Mouse (Mus musculus) erythroblast, adult 5-6 weeks (primary cell): ENCODE data around the gene Cyp2c39. TPM values are rescaled to one million over a fixed set of nuclear protein-coding genes. Genes with fewer than 3 reads are reported as not detected.
"Not testable (repeated sequence)": the region's sequence is repeated elsewhere in the genome, so short reads cannot be mapped to it uniquely, and the experiment has no call there.

Source experiments
- ATAC-seq: replicated peaks from 2 replicates; pipeline ENCODE4 v1.8.0; 2016; ENCODE audit warnings: moderate number of reproducible peaks, mild to moderate bottlenecking, moderate TSS enrichment, inconsistent platforms; ENCODE audit not compliant: poor library complexity, low FRiP score, severe bottlenecking
- total RNA-seq, 2 experiments: library from RNA; stranded (forward) in 1 of 2; stranded (reverse) in 1 of 2; fragments of 150-400 nt in 1 of 2; fragments of 200-764, 138-1000 nt in 1 of 2; gene quantifications; 2 replicates each; pipeline versions ENCODE4 v1.2.3 to v1.2.4; 2015 to 2017; ENCODE audit warnings: low replicate concordance in 2 of 2

The Cyp2c39 gene
- total RNA-seq (2015; ENCODE audit: low replicate concordance) (not detected in 2 replicates), total RNA-seq (2017; ENCODE audit: low replicate concordance) (not detected in 2 replicates)

DNA sequence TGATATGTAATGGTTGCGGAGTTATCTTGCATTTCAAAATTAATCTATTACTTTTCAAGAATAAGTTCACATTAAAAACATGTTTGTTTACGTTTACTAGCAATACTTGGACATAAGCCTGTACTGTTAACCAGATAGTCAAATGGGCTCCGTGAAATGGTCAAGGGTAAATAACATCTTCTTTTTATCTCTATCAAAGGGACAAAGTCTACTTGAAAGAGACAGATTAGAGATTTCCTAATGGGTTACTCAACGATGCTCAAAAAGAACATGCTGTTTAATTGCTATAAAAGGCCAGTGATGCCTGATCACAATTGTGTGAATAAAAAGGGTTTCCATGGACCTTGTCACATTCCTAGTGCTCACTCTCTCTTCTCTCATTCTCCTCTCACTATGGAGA is at the start of gene Cyp2c39:
Gene Cyp2c39, plus strand, starts transcription at position 329 of the 400 bp plus-strand sequence.
- no peak for ATAC-seq

DNA sequence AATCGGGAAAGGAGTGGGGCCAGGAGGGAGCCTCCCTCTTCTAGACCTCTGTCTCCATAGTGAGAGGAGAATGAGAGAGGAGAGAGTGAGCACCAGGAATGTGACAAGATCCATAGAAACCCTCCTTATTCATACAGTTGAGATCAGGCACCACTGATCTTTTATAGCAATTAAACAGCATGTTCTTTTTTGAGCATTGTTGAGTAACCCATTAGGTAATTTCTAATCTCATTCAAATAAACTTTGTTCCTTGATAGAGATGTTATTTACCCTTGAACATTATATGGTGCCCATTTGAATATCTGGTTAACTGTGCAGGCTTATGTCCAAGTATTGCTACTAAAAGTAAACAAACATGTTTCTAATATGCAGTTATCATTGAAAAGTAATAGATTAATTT is 47.7 kb upstream of the Cyp2c39 start, which contains the start of gene Cyp2c38:
Gene Cyp2c38, minus strand, starts transcription at position 135 of the 400 bp plus-strand sequence.
- ATAC-seq, result no peak

GRCm38 (mm10) chr19:39463923-39464322 is 46.7 kb upstream of the Cyp2c39 start:
- ATAC-seq, result no peak

DNA sequence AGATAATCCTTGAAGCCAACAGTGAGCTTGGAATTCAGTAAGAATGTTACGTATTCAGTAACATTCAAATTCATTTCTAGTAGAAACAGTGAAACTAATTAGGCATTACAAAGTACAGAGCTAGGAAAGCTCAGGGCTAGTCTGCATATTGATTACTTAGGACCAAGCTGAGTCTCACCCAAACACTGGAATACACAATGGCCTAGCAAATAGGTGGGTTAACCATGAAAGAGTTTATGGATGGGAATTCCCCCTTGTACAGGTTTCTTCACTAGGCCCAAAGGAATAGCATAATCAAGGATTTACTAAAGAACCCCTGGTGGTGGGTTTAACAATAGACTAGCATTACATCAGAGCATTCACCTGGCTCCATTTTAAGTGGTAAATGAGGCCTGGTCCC is 26.7 kb upstream of the Cyp2c39 start:
- ATAC-seq, result not testable (repeated sequence)

DNA sequence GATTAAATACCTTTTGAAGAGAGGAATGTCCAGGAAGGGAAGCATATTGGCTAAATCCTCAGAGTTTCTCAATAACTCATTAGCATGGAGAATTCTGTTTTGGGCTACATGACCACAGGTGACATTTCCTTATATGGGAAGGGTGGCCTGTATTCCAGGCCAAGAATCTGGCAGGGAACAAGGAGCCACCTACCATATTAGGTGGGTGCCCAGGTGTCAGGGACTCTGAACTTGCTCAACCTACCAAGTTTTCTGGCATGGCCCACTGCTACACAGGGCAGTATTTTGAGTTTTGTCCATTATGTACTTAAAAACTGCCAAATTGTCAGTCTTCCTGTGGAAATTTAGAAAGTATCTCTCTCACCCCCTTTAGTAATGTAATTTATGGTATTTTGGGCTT is 4.3 kb upstream of the Cyp2c39 start:
- ATAC-seq, result no peak

DNA sequence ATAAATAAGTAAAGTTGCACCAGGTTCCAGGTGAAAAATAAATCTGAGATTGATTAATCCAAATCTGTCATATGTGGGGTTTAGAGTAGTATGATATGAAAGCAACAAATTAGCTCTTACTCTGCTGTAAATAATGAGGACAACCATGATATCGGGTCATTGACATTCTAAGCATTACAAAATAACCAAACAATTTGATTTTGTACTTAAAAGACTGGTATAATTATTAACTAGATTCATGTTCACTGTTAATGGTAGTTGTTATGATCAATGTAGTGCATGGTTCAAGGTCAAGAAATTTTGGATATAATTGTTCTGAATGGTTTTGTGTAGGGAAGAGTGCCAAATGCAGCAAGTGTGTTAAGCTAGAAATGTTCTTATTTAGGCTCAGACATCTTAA is 1.1 kb upstream of the Cyp2c39 start:
- no peak for ATAC-seq

Other genes with a start within 250 kb of the Cyp2c39 start
- gene Cyp2c29, start 241.5 kb upstream of the Cyp2c39 start, total RNA-seq (2015; ENCODE audit: low replicate concordance), result not detected in 2 replicates
- not detected in 2 replicates for gene Cyp2c29, start 241.5 kb upstream of the Cyp2c39 start, total RNA-seq (2017; ENCODE audit: low replicate concordance)
- not detected in 2 replicates for gene Cyp2c38, start 47.8 kb upstream of the Cyp2c39 start, total RNA-seq (2015; ENCODE audit: low replicate concordance)
- not detected in 2 replicates for gene Cyp2c38, start 47.8 kb upstream of the Cyp2c39 start, total RNA-seq (2017; ENCODE audit: low replicate concordance)
- gene Cyp2c67, start 138.2 kb downstream of the Cyp2c39 start, total RNA-seq (2015; ENCODE audit: low replicate concordance), result not detected in 2 replicates
- gene Cyp2c67, start 138.2 kb downstream of the Cyp2c39 start, total RNA-seq (2017; ENCODE audit: low replicate concordance), result not detected in 2 replicates
- not detected in 2 replicates for gene Cyp2c68, start 230.2 kb downstream of the Cyp2c39 start, total RNA-seq (2015; ENCODE audit: low replicate concordance)
- not detected in 2 replicates for gene Cyp2c68, start 230.2 kb downstream of the Cyp2c39 start, total RNA-seq (2017; ENCODE audit: low replicate concordance)